Mouse (Mus musculus): ENCODE measurements at regions not wholly inside any gene's neighbourhood (a gene's known extent, or its start where the extent isn't known, plus 50 kb on each side); places are given as distances from the start of the nearest gene placed in this dataset.
A peak's percentile ranks its signal among the peaks of the same experiment; 100 is the strongest.
"Not testable (repeated sequence)": the region's sequence is repeated elsewhere in the genome, so short reads cannot be mapped to it uniquely, and the experiment has no call there.

DNA sequence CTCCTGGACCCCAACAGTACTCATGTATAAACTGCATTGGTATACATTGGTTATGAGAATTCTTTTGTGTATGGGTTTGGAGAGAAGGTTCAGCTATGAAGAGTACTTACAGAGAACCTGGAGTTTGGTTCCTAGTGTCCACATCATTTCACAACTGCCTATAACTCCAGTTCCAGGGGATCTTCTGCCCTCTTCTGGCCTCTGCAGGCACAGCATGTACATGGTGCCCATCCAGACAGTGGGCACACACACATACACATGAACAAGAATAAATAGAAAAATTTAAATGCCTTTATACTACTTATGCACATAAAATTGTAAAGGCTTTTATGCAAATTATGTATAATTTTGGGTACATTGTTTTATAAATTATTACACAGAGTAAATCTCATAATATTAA is 59.9 kb upstream of the Spon1 start:
- no peak for DNase-seq (ENCODE audit: low read depth)
- no peak for TF ChIP-seq CTCF (IDR thresholded peaks at IDR 0.05; ENCODE audit: borderline replicate concordance, extremely low read depth, insufficient read depth, insufficient read length)
- no peak for TF ChIP-seq POLR2A (IDR thresholded peaks at IDR 0.05; ENCODE audit: borderline replicate concordance, extremely low read depth, insufficient read depth, insufficient read length, poor library complexity, severe bottlenecking)

DNA sequence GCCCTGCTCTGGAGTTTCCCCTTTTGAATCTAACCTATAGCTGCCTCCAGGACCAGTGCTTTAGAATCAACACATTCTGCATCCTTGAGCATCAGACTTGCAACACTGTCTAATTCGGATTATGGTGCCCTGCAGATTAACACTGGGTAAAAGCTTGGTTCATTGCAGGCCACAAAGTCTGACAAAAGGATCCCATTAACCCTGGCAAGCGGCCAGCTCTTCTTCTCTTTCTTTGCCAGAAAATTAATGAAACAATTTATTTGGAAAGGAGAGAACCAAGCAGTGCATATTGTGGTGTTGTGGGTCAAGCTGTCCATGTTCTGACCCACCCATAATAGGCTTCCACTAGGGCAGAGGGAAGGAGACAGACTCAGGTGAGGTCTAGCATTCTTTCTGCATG is 58.2 kb upstream of the Spon1 start:
- TF ChIP-seq POLR2A (IDR thresholded peaks at IDR 0.05; ENCODE audit: borderline replicate concordance, extremely low read depth, insufficient read depth, insufficient read length, poor library complexity, severe bottlenecking), result no peak
- TF ChIP-seq CTCF (IDR thresholded peaks at IDR 0.05; ENCODE audit: borderline replicate concordance, extremely low read depth, insufficient read depth, insufficient read length), result no peak
- peak; percentile 14 for DNase-seq (ENCODE audit: low read depth)

DNA sequence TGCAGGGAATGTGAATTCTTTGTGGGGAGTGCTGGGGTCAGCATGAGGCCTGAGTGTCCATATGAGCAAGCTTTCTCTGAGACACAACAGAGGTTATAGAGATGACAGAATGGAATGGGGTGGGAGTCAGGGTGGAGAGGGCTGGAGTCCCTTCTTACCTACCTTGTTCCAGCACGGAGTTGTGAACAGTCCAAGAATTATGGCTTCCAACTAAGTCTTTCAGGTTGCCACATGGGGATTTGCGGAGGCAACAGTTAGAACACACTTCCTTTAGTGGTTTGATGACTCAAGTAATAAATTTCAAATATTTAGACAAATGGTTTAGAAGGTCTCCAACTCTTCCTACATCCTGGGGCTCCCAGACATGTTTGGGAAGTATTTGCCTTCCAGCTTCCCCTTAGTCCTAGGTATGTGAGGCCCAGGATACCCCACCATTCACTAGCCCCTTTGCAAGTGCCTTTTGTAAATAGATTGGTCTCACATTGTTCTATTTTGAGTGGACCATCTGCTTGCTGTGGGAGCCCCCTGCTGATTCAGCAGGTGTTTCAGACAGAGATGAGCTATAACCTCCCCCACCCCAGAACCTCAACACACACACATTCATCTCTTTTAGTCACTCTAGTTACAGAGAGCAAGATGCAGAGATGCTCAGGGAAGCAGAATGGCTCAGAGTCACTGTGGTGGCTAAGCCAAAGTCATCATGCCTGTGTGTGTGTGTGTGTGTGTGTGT is 55.1 kb upstream of the Spon1 start:
- peak; percentile 41 for DNase-seq (ENCODE audit: low read depth)
- TF ChIP-seq CTCF (IDR thresholded peaks at IDR 0.05; ENCODE audit: borderline replicate concordance, extremely low read depth, insufficient read depth, insufficient read length), result no peak

DNA sequence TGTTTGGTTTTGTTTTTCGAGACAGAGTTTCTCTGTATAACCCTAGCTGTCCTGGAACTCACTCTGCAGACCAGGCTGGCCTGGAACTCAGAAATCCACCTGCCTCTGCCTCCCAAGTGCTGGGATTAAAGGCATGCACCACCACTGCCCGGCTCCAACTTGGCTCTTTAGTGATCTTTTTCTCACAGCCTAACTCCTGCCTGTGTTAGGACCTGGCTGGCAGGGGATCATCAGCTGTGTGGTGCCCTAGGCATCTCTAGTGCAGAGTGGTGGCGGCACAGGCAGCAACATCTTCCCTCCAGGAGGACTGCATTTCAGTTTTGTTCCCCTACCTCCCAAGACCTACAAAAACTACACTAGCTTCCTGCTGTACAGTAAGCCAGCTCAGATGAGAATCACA is 54.4 kb upstream of the Spon1 start:
- DNase-seq (ENCODE audit: low read depth), result not testable (repeated sequence)
